Mouse (Mus musculus): ENCODE measurements around the gene Parp3. TPM values are rescaled to one million over a fixed set of nuclear protein-coding genes. Genes with fewer than 3 reads are reported as not detected.

The Parp3 gene
- polyA plus RNA-seq, 1 experiment from 2014 or later = 2.7 TPM

DNA sequence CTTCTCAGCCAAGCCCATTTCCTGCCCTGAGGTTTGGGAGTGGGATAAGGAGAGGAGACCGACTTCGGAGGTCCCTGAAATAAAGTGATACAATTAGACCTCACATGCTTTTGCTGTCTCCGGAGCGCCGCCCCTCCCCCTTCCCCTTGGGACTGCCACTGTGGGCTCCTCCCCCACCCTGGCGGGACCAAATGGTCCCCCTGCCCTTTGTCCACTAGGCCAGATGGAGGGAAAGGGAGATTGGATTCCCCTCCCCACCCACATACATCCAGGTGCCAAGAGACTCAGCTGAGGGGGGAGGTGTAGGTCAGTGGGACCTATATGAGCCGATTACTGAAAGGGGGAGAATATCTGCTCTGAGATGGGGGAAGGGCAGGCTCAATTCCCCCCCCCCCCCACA is 23.9 kb downstream of the Parp3 start:
- H3K27ac ChIP-seq (replicated peaks) = peak overlapping the region; percentile 99
- peak overlapping the region; percentile 94 for H3K4me3 ChIP-seq
- peaks cover 12% of the 10 kb centered on the region; the same call in 1 of the 2 replicates for H3K27me3 ChIP-seq (ENCODE audit: low read depth, poor library complexity, severe bottlenecking)
- peaks cover 94% of the 10 kb centered on the region for H3K4me1 ChIP-seq
- 0% methylated on average over 6 of the region's 7 CpGs for WGBS
- peaks cover 20% of the 10 kb centered on the region for H3K36me3 ChIP-seq
- DNase-seq (ENCODE audit: low spot score) = peak; percentile 81
- H3K9me3 ChIP-seq (replicated peaks) = no peaks in the 10 kb centered on the region

GRCm38 (mm10) chr9:106452351-106452750 is 24.4 kb downstream of the Parp3 start:
- no peak for DNase-seq (ENCODE audit: low spot score)

DNA sequence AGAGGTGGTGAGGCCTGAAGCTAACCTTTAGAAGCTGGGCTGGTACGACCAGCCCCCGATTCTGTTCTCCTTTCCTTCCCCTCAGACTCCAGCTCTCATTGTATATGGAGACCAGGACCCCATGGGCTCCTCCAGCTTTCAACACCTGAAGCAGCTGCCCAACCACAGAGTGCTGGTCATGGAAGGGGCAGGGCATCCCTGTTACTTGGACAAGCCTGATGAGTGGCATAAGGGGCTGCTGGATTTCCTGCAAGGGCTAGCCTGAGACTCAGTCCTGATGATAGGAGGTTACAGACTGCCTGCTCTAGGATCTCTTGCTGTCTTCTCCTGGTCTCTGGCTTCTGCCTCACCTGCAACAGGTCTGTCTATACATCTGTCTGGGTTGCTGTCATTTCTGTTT is 24.9 kb downstream of the Parp3 start:
- 51% methylated on average over 2 of the region's 2 CpGs for WGBS
- peak overlapping the region; percentile 99 for H3K27ac ChIP-seq (replicated peaks)
- peak overlapping the region; percentile 94 for H3K4me3 ChIP-seq
- peaks cover 12% of the 10 kb centered on the region; the same call in 1 of the 2 replicates for H3K27me3 ChIP-seq (ENCODE audit: low read depth, poor library complexity, severe bottlenecking)
- DNase-seq (ENCODE audit: low spot score) = no peak
- no peaks in the 10 kb centered on the region for H3K9me3 ChIP-seq (replicated peaks)
- peaks cover 11% of the 10 kb centered on the region for H3K36me3 ChIP-seq
- peaks cover 94% of the 10 kb centered on the region for H3K4me1 ChIP-seq

More at GRCm38 (mm10) chr9:106452351-106452750, 24.4 kb downstream of the Parp3 start:
- Histone ChIP-seq H3K27ac (replicated peaks) (peak overlapping the region; percentile 99), H3K4me1 (peaks cover 94% of the 10 kb centered on the region), H3K4me3 (peak overlapping the region; percentile 94), H3K27me3 (ENCODE audit: low read depth, poor library complexity, severe bottlenecking) (peaks cover 12% of the 10 kb centered on the region; the same call in 1 of the 2 replicates), H3K36me3 (peaks cover 15% of the 10 kb centered on the region), H3K9me3 (replicated peaks) (no peaks in the 10 kb centered on the region)
- WGBS = 20% methylated on average over 6 of the region's 6 CpGs

GRCm38 (mm10) chr9:106451298-106451697 is 25.5 kb downstream of the Parp3 start:
- H3K27me3 ChIP-seq (ENCODE audit: low read depth, poor library complexity, severe bottlenecking) = peaks cover 12% of the 10 kb centered on the region; the same call in 1 of the 2 replicates
- WGBS = 87% methylated on average over 11 of the region's 11 CpGs
- H3K4me3 ChIP-seq = peak overlapping the region; percentile 94
- no peaks in the 10 kb centered on the region for H3K9me3 ChIP-seq (replicated peaks)
- peaks cover 5% of the 10 kb centered on the region for H3K36me3 ChIP-seq
- peaks cover 94% of the 10 kb centered on the region for H3K4me1 ChIP-seq
- no peak for DNase-seq (ENCODE audit: low spot score)
- peak overlapping the region; percentile 99 for H3K27ac ChIP-seq (replicated peaks)

DNA sequence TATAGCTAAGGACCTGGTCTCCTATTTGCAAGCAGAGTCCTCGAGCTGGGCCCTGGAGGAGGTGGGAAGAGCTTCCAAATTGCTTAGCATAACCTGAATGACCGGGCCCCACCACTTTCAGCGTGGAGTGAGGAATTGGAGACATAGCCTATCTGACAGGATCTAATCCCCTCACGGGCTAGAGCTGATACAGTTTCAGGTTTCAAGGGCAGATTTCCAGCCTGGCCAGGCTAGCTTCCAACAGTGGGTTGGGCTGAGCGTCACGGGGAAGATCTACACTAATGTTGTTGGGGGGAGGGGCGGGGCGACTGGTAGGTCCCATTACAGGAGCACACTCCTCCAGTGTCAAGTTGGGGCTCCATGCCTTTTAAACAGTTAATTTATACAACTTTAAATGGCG is 26.1 kb downstream of the Parp3 start:
- Histone ChIP-seq H3K27me3 (ENCODE audit: low read depth, poor library complexity, severe bottlenecking) (peaks cover 12% of the 10 kb centered on the region; the same call in 1 of the 2 replicates), H3K4me1 (peaks cover 94% of the 10 kb centered on the region), H3K9me3 (replicated peaks) (no peaks in the 10 kb centered on the region), H3K4me3 (no peak overlapping the region), H3K36me3 (no peaks in the 10 kb centered on the region), H3K27ac (replicated peaks) (peak overlapping the region; percentile 99)
- no peak for DNase-seq (ENCODE audit: low spot score)
- WGBS = 27% methylated on average over 9 of the region's 9 CpGs

- DNase-seq (ENCODE audit: low spot score) = no peak
- 0 out of 2 replicates have a peak overlapping the region, but pooled peaks have one; percentile 99 for H3K27ac ChIP-seq (replicated peaks)
Observed at GRCm38 (mm10) chr9:106449947-106450346, 26.8 kb downstream of the Parp3 start.

DNA sequence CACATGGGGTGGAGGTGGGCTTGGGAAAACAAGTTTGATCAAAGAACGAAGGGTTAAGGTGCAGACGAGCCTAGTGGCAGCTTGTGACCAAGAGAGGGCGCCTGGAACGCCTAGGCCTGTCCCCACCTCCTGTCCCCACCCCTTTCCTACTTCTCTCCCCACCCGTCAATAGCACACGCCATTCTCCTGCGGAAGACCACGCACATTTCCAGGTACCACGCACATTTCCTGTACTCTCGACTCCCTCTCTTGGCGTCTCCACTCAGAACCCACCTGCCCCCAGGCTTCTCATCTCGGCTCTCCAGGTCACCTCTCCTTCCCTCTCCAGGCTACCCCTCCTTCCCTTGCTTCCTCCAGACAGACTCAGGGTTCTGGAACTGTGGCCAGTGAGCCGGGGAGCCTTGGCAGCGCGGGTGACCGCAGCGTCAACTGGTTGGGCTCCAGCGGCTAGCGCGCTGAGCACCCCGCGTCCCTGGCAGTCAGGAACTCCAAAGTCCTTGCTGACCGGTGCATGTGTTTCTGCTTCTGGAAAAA is 28.2 kb downstream of the Parp3 start:
- no peaks in the 10 kb centered on the region for H3K36me3 ChIP-seq
- DNase-seq (ENCODE audit: low spot score) = peak; percentile 62
- H3K27me3 ChIP-seq (ENCODE audit: low read depth, poor library complexity, severe bottlenecking) = peaks cover 12% of the 10 kb centered on the region; the same call in 1 of the 2 replicates
- H3K9me3 ChIP-seq (replicated peaks) = no peaks in the 10 kb centered on the region
- under 1% methylated on average over 23 of the region's 23 CpGs for WGBS
- H3K4me1 ChIP-seq = peaks cover 90% of the 10 kb centered on the region
- H3K4me3 ChIP-seq = peak overlapping the region; percentile 62
- H3K27ac ChIP-seq (replicated peaks) = peak overlapping the region; percentile 87

More at GRCm38 (mm10) chr9:106449947-106450346, 26.8 kb downstream of the Parp3 start:
- 93% methylated on average over 8 of the region's 8 CpGs for WGBS
- H3K4me3 ChIP-seq = no peak overlapping the region
- H3K4me1 ChIP-seq = peaks cover 94% of the 10 kb centered on the region
- no peaks in the 10 kb centered on the region for H3K36me3 ChIP-seq
- peaks cover 12% of the 10 kb centered on the region; the same call in 1 of the 2 replicates for H3K27me3 ChIP-seq (ENCODE audit: low read depth, poor library complexity, severe bottlenecking)
- H3K9me3 ChIP-seq (replicated peaks) = no peaks in the 10 kb centered on the region

- WGBS = 40% methylated on average over 9 of the region's 9 CpGs
- Histone ChIP-seq H3K27me3 (ENCODE audit: low read depth, poor library complexity, severe bottlenecking) (peaks cover 12% of the 10 kb centered on the region; the same call in 1 of the 2 replicates), H3K4me3 (peak overlapping the region; percentile 62), H3K27ac (replicated peaks) (peak overlapping the region; percentile 87), H3K36me3 (no peaks in the 10 kb centered on the region), H3K9me3 (replicated peaks) (no peaks in the 10 kb centered on the region), H3K4me1 (peaks cover 83% of the 10 kb centered on the region)
- DNase-seq (ENCODE audit: low spot score) = no peak
Observed at GRCm38 (mm10) chr9:106447951-106448350, 28.8 kb downstream of the Parp3 start.

DNA sequence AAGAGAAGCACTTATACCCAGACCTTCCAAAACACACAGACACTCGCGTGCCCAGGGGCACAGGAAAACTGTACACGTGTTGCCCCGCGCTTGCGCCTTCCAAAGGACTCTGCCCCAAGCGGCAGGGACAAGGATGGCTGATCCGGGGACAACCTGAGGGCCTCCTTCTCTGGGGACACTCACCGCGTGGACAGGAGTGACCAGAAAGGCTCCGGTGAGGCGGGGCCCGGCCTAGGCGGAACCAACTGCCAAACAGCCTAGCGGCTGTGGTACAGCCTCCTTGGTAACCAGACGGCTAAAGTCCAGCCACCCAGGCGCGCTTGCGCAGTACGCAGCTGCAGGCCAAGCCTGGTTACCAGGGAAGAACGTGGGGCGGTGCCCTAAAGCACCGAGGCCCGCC is 29.4 kb downstream of the Parp3 start, which contains the start of the genes Abhd14b and Abhd14a:
Gene Abhd14b, plus strand, starts transcription at position 112 of the 400 bp plus-strand sequence.
Gene Abhd14a, minus strand, starts transcription at position 331 of the 400 bp plus-strand sequence.
- peak; percentile 94 for DNase-seq (ENCODE audit: low spot score)
- Histone ChIP-seq H3K4me3 (peak within 1 kb of the TSS; percentile 62), H3K36me3 (no peaks in the 10 kb centered on the region), H3K4me1 (peaks cover 77% of the 10 kb centered on the region), H3K9me3 (replicated peaks) (no peaks in the 10 kb centered on the region), H3K27ac (replicated peaks) (peak within 1 kb of the TSS; percentile 87), H3K27me3 (ENCODE audit: low read depth, poor library complexity, severe bottlenecking) (peaks cover 12% of the 10 kb centered on the region; the same call in 1 of the 2 replicates)
- WGBS = 0% methylated on average over 24 of the region's 24 CpGs

- no peaks in the 10 kb centered on the region for H3K9me3 ChIP-seq (replicated peaks)
- no peak overlapping the region for H3K27ac ChIP-seq (replicated peaks)
- H3K27me3 ChIP-seq (ENCODE audit: low read depth, poor library complexity, severe bottlenecking) = peaks cover 1% of the 10 kb centered on the region; the same call in 1 of the 2 replicates
- no peak for DNase-seq (ENCODE audit: low spot score)
- H3K36me3 ChIP-seq = 0 out of 2 replicates have a peak, but pooled peaks cover 3% of the 10 kb centered on the region
- H3K4me1 ChIP-seq = peaks cover 52% of the 10 kb centered on the region
- H3K4me3 ChIP-seq = no peak overlapping the region
- WGBS = 78% methylated on average over 4 of the region's 4 CpGs
Observed at GRCm38 (mm10) chr9:106444836-106445235, 31.9 kb downstream of the Parp3 start.

DNA sequence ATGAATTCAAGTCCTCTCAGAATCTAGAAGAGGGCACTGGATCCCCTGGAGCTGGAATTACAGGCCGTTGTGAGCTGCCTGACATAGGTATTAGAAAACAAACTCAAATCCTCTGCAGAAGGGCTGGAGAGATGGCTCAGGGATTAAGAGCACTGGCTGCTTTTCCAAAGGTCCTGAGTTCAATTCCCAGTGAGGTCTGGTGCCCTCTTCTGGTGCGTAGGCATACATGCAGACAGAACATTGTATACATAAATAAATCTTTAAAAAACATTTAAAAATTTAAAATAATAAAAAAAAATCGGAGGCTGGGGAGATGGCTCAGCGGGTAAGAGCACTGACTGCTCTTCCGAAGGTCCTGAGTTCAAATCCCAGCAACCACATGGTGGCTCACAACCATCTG is 34.1 kb downstream of the Parp3 start:
- no peaks in the 10 kb centered on the region for H3K27me3 ChIP-seq (ENCODE audit: low read depth, poor library complexity, severe bottlenecking)
- WGBS = 77% methylated on average over 5 of the region's 5 CpGs
- peaks cover 46% of the 10 kb centered on the region for H3K4me1 ChIP-seq
- H3K27ac ChIP-seq (replicated peaks) = no peak overlapping the region
- H3K36me3 ChIP-seq = 0 out of 2 replicates have a peak, but pooled peaks cover 3% of the 10 kb centered on the region
- no peak for DNase-seq (ENCODE audit: low spot score)
- H3K9me3 ChIP-seq (replicated peaks) = no peaks in the 10 kb centered on the region
- no peak overlapping the region for H3K4me3 ChIP-seq

DNA sequence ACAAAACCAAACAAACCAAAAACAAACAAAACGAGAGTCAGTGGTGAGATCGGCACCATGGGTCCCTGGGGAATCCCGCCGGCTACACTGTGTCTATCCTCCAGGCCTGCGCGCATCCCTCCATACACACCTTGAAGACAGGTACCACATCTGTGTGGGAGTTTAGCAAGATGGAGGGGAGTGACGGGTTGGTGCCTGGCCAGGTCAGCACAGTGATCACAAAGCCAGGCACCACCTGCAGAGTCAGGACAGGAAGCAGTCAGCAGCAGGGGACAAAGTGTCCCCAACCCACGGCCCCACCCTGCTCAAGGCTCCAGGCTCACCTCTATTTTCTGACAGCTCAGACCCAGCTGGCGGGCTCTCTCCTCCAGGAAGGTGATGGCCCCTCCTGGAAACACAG is 40.2 kb downstream of the Parp3 start:
- Histone ChIP-seq H3K4me1 (peaks cover 38% of the 10 kb centered on the region), H3K4me3 (no peak overlapping the region), H3K27ac (replicated peaks) (no peak overlapping the region), H3K9me3 (replicated peaks) (no peaks in the 10 kb centered on the region), H3K36me3 (peaks cover 43% of the 10 kb centered on the region), H3K27me3 (ENCODE audit: low read depth, poor library complexity, severe bottlenecking) (no peaks in the 10 kb centered on the region)
- DNase-seq (ENCODE audit: low spot score) = no peak
- 86% methylated on average over 9 of the region's 9 CpGs for WGBS

DNA sequence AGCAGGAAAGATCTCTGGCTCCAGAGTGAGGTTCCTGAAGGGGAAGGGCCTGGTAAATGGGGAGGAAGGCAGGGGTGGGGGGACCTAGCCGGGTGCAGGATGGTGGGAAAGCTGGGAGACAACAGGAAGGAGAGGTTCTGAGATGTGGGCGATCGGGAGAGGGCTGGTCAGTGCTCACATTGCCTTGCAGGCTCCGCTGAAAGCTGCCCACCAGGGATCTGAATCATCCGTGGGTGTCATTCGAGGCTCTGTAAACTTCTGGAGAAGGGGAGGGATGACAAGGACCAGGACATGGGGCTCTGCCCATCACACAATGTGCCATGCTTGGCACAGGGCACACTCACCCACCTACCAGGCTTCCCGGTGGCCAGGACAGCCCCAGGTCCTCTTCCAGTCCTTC is 43.4 kb downstream of the Parp3 start:
- H3K27me3 ChIP-seq (ENCODE audit: low read depth, poor library complexity, severe bottlenecking) = no peaks in the 10 kb centered on the region
- H3K36me3 ChIP-seq = peaks cover 55% of the 10 kb centered on the region
- H3K27ac ChIP-seq (replicated peaks) = no peak overlapping the region
- DNase-seq (ENCODE audit: low spot score) = no peak
- H3K4me1 ChIP-seq = peaks cover 46% of the 10 kb centered on the region
- 83% methylated on average over 7 of the region's 7 CpGs for WGBS
- no peak overlapping the region for H3K4me3 ChIP-seq
- H3K9me3 ChIP-seq (replicated peaks) = no peaks in the 10 kb centered on the region

All from midbrain, embryonic 10.5 days (tissue).